Comparison of ENCODE assay signal across 8 mouse cellular contexts in the genomic region with DNA sequence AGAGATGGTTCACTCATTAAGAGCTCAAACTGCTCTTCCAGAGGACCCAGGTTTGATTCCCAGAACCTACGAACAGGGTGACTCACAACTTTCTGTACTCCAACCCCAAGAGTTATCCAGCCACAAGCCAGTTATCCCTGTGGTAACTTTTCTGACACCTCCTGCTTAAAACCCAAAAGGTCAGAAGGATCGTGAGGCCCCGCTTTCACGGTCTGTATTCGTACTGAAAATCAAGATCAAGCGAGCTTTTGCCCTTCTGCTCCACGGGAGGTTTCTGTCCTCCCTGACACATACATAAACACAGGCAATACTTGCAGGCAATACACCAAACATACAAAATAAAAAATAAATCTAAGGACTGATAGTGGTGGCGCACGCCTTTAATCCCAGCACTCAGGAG. TPM values are rescaled to one million over a fixed set of nuclear protein-coding genes. Genes with fewer than 3 reads are reported as not detected.
A peak's percentile ranks its signal among the peaks of the same experiment; 100 is the strongest.
DNase-seq lines count a peak whose midpoint lies in the region; ATAC-seq and TF ChIP-seq lines count a peak whose summit lies in the region.

No protein-coding gene starts in this region.

- H3K27ac ChIP-seq in heart, embryonic 10.5 days = no peak overlapping the region
- H3K27ac ChIP-seq in limb, embryonic 12.5 days = no peak overlapping the region
- no peak overlapping the region for H3K27ac ChIP-seq in midbrain, embryonic 15.5 days
- no peak overlapping the region for H3K27ac ChIP-seq in spleen, adult 2 months (ENCODE audit: insufficient read depth, low read length)

- DNase-seq in 3T3-L1 (ENCODE audit: low read depth, low spot score) = peak; percentile 99
- DNase-seq in adrenal gland, postnatal 36 days = peak; percentile 100
- peak; percentile 99 for DNase-seq in heart, embryonic 10.5 days (ENCODE audit: low spot score)
- DNase-seq in kidney, adult 9 months = peak; percentile 100
- peak; percentile 83 to 100 for DNase-seq in spleen, adult 2 months (ENCODE audit: low read depth in 1 of 2, low spot score in 2 of 2)

- H3K36me3 ChIP-seq in heart, embryonic 10.5 days = no peaks in the 10 kb centered on the region
- peaks cover 4% of the 10 kb centered on the region for H3K36me3 ChIP-seq in limb, embryonic 12.5 days
- 0 out of 2 replicates have a peak, but pooled peaks cover 1% of the 10 kb centered on the region for H3K36me3 ChIP-seq in midbrain, embryonic 15.5 days (replicated peaks)
- H3K36me3 ChIP-seq in spleen, adult 2 months (ENCODE audit: control insufficient read depth, insufficient read depth, low read length) = no peaks in the 10 kb centered on the region

- no peak overlapping the region for H3K9ac ChIP-seq in limb, embryonic 12.5 days (replicated peaks)
- no peak overlapping the region for H3K9ac ChIP-seq in midbrain, embryonic 15.5 days

- WGBS in heart, embryonic 10.5 days = 56% methylated on average over 9 of the region's 9 CpGs
- 64% methylated on average over 9 of the region's 9 CpGs for WGBS in limb, embryonic 12.5 days
- 60% methylated on average over 9 of the region's 9 CpGs for WGBS in midbrain, embryonic 15.5 days
- 64% methylated on average over 9 of the region's 9 CpGs for WGBS in spleen, adult 2 months

- TF ChIP-seq CTCF in spleen, adult 2 months (IDR thresholded peaks at IDR 0.05; ENCODE audit: extremely low read depth, insufficient read depth, insufficient read length, insufficient replicate concordance) = no peak

- H3K4me1 ChIP-seq in heart, embryonic 10.5 days = no peaks in the 10 kb centered on the region
- H3K4me1 ChIP-seq in limb, embryonic 12.5 days (replicated peaks) = no peaks in the 10 kb centered on the region
- no peaks in the 10 kb centered on the region for H3K4me1 ChIP-seq in midbrain, embryonic 15.5 days
- H3K4me1 ChIP-seq in spleen, adult 2 months (ENCODE audit: control insufficient read depth, insufficient read depth, insufficient read length) = no peaks in the 10 kb centered on the region

- no peaks in the 10 kb centered on the region for H3K27me3 ChIP-seq in heart, embryonic 10.5 days (ENCODE audit: insufficient read depth, poor library complexity, severe bottlenecking)
- H3K27me3 ChIP-seq in limb, embryonic 12.5 days = no peaks in the 10 kb centered on the region
- H3K27me3 ChIP-seq in midbrain, embryonic 15.5 days (replicated peaks) = no peaks in the 10 kb centered on the region
- no peaks in the 10 kb centered on the region for H3K27me3 ChIP-seq in spleen, adult 2 months (ENCODE audit: control insufficient read depth, insufficient read depth, low read length)

- no peak for TF ChIP-seq POLR2A in spleen, adult 2 months (IDR thresholded peaks at IDR 0.05; ENCODE audit: low read depth, low read length)

- peak; percentile 100 for ATAC-seq in erythroblast, adult 5-6 weeks (replicated peaks; ENCODE audit: low FRiP score, poor library complexity, severe bottlenecking)
- peak; percentile 98 for ATAC-seq in limb, embryonic 12.5 days (ENCODE audit: insufficient number of reproducible peaks, insufficient read depth, low FRiP score, low TSS enrichment, low read depth)
- ATAC-seq in midbrain, embryonic 15.5 days (replicated peaks) = peak; percentile 94

- H3K4me3 ChIP-seq in heart, embryonic 10.5 days = no peak overlapping the region
- no peak overlapping the region for H3K4me3 ChIP-seq in limb, embryonic 12.5 days (replicated peaks)
- no peak overlapping the region for H3K4me3 ChIP-seq in midbrain, embryonic 15.5 days
- no peak overlapping the region for H3K4me3 ChIP-seq in spleen, adult 2 months (ENCODE audit: extremely low read depth, insufficient read depth, insufficient read length)

- no peaks in the 10 kb centered on the region for H3K9me3 ChIP-seq in heart, embryonic 10.5 days
- H3K9me3 ChIP-seq in limb, embryonic 12.5 days = no peaks in the 10 kb centered on the region
- peaks cover 3% of the 10 kb centered on the region for H3K9me3 ChIP-seq in midbrain, embryonic 15.5 days

- no peak overlapping the region for H3K4me2 ChIP-seq in limb, embryonic 12.5 days
- H3K4me2 ChIP-seq in midbrain, embryonic 15.5 days = no peak overlapping the region

RNA-seq across cellular contexts. Expression of a gene that starts 21.6 kb away (rescaled TPM):
- total RNA-seq in adrenal gland, postnatal 36 days (2021) = under 1 TPM; 0.56 to 0.69 TPM
- not detected in 2 replicates for total RNA-seq in erythroblast, adult 5-6 weeks (2015; ENCODE audit: low replicate concordance)
- total RNA-seq in erythroblast, adult 5-6 weeks (2017; ENCODE audit: low replicate concordance) = not detected in 2 replicates
- polyA plus RNA-seq in heart, embryonic 10.5 days (2016; fragmentation: Nextera tagmentation; extraction: Ambion mirVana) = 80.6 and 96.1 TPM in 2 replicates
- 114 and 122 TPM in 2 replicates for polyA plus RNA-seq in limb, embryonic 12.5 days (2016; fragmentation: Nextera tagmentation; extraction: Ambion mirVana)
- polyA plus RNA-seq in midbrain, embryonic 15.5 days (2015; fragmentation: Nextera tagmentation; extraction: Ambion mirVana) = 25.2 and 26.9 TPM in 2 replicates
- 0.08 and 0.15 TPM in 2 replicates for polyA plus RNA-seq in spleen, adult 2 months (2012; rRNA removed)

RNA-seq across cellular contexts. Expression of a gene that starts 27.5 kb away (rescaled TPM):
- total RNA-seq in adrenal gland, postnatal 36 days (2021) = 100 to 1,000 TPM in 1 of 2 experiments, 10 to 100 TPM in 1; 53.4 to 103 TPM
- 73.6 and 81.3 TPM in 2 replicates for total RNA-seq in erythroblast, adult 5-6 weeks (2015; ENCODE audit: low replicate concordance)
- total RNA-seq in erythroblast, adult 5-6 weeks (2017; ENCODE audit: low replicate concordance) = 56.5 and 90.1 TPM in 2 replicates
- 63.9 and 87.2 TPM in 2 replicates for polyA plus RNA-seq in heart, embryonic 10.5 days (2016; fragmentation: Nextera tagmentation; extraction: Ambion mirVana)
- polyA plus RNA-seq in limb, embryonic 12.5 days (2016; fragmentation: Nextera tagmentation; extraction: Ambion mirVana) = 151 and 169 TPM in 2 replicates
- 123 and 128 TPM in 2 replicates for polyA plus RNA-seq in midbrain, embryonic 15.5 days (2015; fragmentation: Nextera tagmentation; extraction: Ambion mirVana)
- 25.8 and 27.3 TPM in 2 replicates for polyA plus RNA-seq in spleen, adult 2 months (2012; rRNA removed)

Comparison
In these comparisons a context has a peak if more than half of its experiments do, and no peak if none do; other contexts are left out.
1. RNA of a gene that starts 21.6 kb away (polyA plus RNA-seq): 114 to 122 TPM in limb, embryonic 12.5 days, 80.6 to 96.1 TPM in heart, embryonic 10.5 days and 25.2 to 26.9 TPM in midbrain, embryonic 15.5 days; 0.08 to 0.15 TPM in spleen, adult 2 months; every median in the first group is over 10 times any median in the second.
2. Peak in every context shown above with its lines, with median percentiles within 50 percentile points of each other: DNase-seq and ATAC-seq.